Comparison of ENCODE assay signal across 22 mouse cellular contexts in genomic region chr13:78168166-78168565, GRCm38 (mm10). TPM values are rescaled to one million over a fixed set of nuclear protein-coding genes. Genes with fewer than 3 reads are reported as not detected.
A peak's percentile ranks its signal among the peaks of the same experiment; 100 is the strongest.
DNase-seq lines count a peak whose midpoint lies in the region; ATAC-seq and TF ChIP-seq lines count a peak whose summit lies in the region.
"Had no signal": no experiment of that assay in that cellular context is flagged by ENCODE, and none has a peak within 500 bp of the region (broad histone marks: within the 10 kb centered on the region; RNA-seq: fewer than 3 reads in every experiment).

No protein-coding gene starts in this region.

- TF ChIP-seq POLR2A in brain, embryonic 14.5 days (IDR thresholded peaks at IDR 0.05; ENCODE audit: borderline replicate concordance, extremely low read depth, insufficient read depth, insufficient read length, poor library complexity, severe bottlenecking): no peak

- H3K27ac ChIP-seq in midbrain, embryonic 10.5 days (replicated peaks): peak overlapping the region; percentile 90; the same call in 1 of the 2 replicates
- H3K27ac ChIP-seq in midbrain, embryonic 14.5 days (replicated peaks; ENCODE audit: low read depth, low read length): no peak overlapping the region
- no peak overlapping the region for H3K27ac ChIP-seq in forebrain, postnatal 0 days (ENCODE audit: low read depth, low read length)
- H3K27ac ChIP-seq: heart, adult 2 months; heart, embryonic 13.5 days; layer of hippocampus, adult 2 months; macrophage; stomach, postnatal 0 days had no signal

- no peaks in the 10 kb centered on the region for H3K9me3 ChIP-seq in midbrain, embryonic 10.5 days (replicated peaks)
- H3K9me3 ChIP-seq in midbrain, embryonic 14.5 days (ENCODE audit: control insufficient read depth, low read length): no peaks in the 10 kb centered on the region
- H3K9me3 ChIP-seq in forebrain, postnatal 0 days (ENCODE audit: low read length): no peaks in the 10 kb centered on the region
- H3K9me3 ChIP-seq: heart, embryonic 13.5 days had no signal

- TF ChIP-seq CTCF in brain, embryonic 14.5 days (IDR thresholded peaks at IDR 0.05; ENCODE audit: borderline replicate concordance, extremely low read depth, insufficient read depth, insufficient read length): no peak
- TF ChIP-seq CTCF in forebrain, postnatal 0 days (IDR thresholded peaks at IDR 0.05; ENCODE audit: low read depth): no peak

- no peak overlapping the region for H3K9ac ChIP-seq in midbrain, embryonic 14.5 days (replicated peaks; ENCODE audit: low read length)
- no peak overlapping the region for H3K9ac ChIP-seq in forebrain, postnatal 0 days
- H3K9ac ChIP-seq: heart, embryonic 13.5 days; liver, postnatal 0 days had no signal

- ATAC-seq in midbrain, embryonic 14.5 days (ENCODE audit: low FRiP score, low TSS enrichment): no peak
- ATAC-seq in forebrain, postnatal 0 days: no peak
- ATAC-seq: intestine, postnatal 0 days; liver, postnatal 0 days; lung, postnatal 0 days had no signal

- WGBS in midbrain, embryonic 10.5 days: 22% methylated on average over 4 of the region's 4 CpGs
- WGBS in midbrain, embryonic 14.5 days: 17% methylated on average over 4 of the region's 4 CpGs
- 21% methylated on average over 4 of the region's 4 CpGs for WGBS in forebrain, postnatal 0 days

- H3K27me3 ChIP-seq in midbrain, embryonic 10.5 days (ENCODE audit: low read depth, poor library complexity, severe bottlenecking): peaks cover 93% of the 10 kb centered on the region
- peaks cover 67% of the 10 kb centered on the region for H3K27me3 ChIP-seq in midbrain, embryonic 14.5 days (ENCODE audit: control insufficient read depth, insufficient read depth, low read length)
- H3K27me3 ChIP-seq in forebrain, postnatal 0 days (ENCODE audit: insufficient read depth, low read length): peaks cover 11% of the 10 kb centered on the region

- no peaks in the 10 kb centered on the region for H3K36me3 ChIP-seq in midbrain, embryonic 10.5 days
- H3K36me3 ChIP-seq in midbrain, embryonic 14.5 days (ENCODE audit: control insufficient read depth, insufficient read depth, low read length): no peaks in the 10 kb centered on the region
- no peaks in the 10 kb centered on the region for H3K36me3 ChIP-seq in forebrain, postnatal 0 days (ENCODE audit: insufficient read depth)
- H3K36me3 ChIP-seq: heart, embryonic 13.5 days had no signal

- peaks cover 84% of the 10 kb centered on the region for H3K4me1 ChIP-seq in midbrain, embryonic 10.5 days
- H3K4me1 ChIP-seq in midbrain, embryonic 14.5 days (ENCODE audit: control insufficient read depth, insufficient read depth, low read length): no peaks in the 10 kb centered on the region
- H3K4me1 ChIP-seq in forebrain, postnatal 0 days (ENCODE audit: insufficient read depth): no peaks in the 10 kb centered on the region

- DNase-seq in midbrain, embryonic 10.5 days (ENCODE audit: low spot score): no peak
- DNase-seq in midbrain, embryonic 14.5 days: no peak
- DNase-seq in brain, embryonic 14.5 days (ENCODE audit: low read depth): peak; percentile 88
- peak; percentile 51 for DNase-seq in embryo, embryonic 11 days
- peak; percentile 39 for DNase-seq in forebrain, postnatal 0 days
- DNase-seq in urinary bladder, postnatal 14 days (ENCODE audit: low spot score): no peak
- no peak for DNase-seq in thymus, postnatal 36 days
- DNase-seq: adrenal gland, adult 8-10 months; cerebellum, adult 18-20 months; cerebellum, postnatal 36 days; gastrocnemius, postnatal 36 days; heart, adult 2 months; heart, postnatal 14 days; kidney, postnatal 25 days; layer of hippocampus, postnatal 36 days; liver, postnatal 0 days had no signal

- H3K4me3 ChIP-seq in midbrain, embryonic 10.5 days: no peak overlapping the region
- no peak overlapping the region for H3K4me3 ChIP-seq in midbrain, embryonic 14.5 days (replicated peaks; ENCODE audit: low read depth, low read length)
- H3K4me3 ChIP-seq in forebrain, postnatal 0 days (ENCODE audit: low read depth, low read length): no peak overlapping the region
- H3K4me3 ChIP-seq: heart, adult 2 months; heart, embryonic 13.5 days; layer of hippocampus, adult 2 months had no signal

- no peak overlapping the region for H3K4me2 ChIP-seq in midbrain, embryonic 14.5 days (ENCODE audit: low read length)
- H3K4me2 ChIP-seq in forebrain, postnatal 0 days (ENCODE audit: low read depth): no peak overlapping the region
- H3K4me2 ChIP-seq: heart, embryonic 13.5 days had no signal

RNA-seq across cellular contexts. Expression of gene Nr2f1, which starts 31.4 kb away (rescaled TPM):
- polyA plus RNA-seq in midbrain, embryonic 10.5 days (2016; fragmentation: Nextera tagmentation; extraction: Ambion mirVana): 53.1 and 57.4 TPM in 2 replicates
- polyA plus RNA-seq in midbrain, embryonic 14.5 days (2014; fragmentation: Nextera tagmentation; extraction: Ambion mirVana): 67.5 and 72.4 TPM in 2 replicates
- polyA plus RNA-seq in brain, embryonic 14.5 days (2012; rRNA removed): 465 and 624 TPM in 2 replicates
- total RNA-seq in forebrain, postnatal 0 days (2014; rRNA removed): 161 and 250 TPM in 2 replicates
- 72.9 and 89.1 TPM in 2 replicates for polyA plus RNA-seq in forebrain, postnatal 0 days (2015; fragmentation: Nextera tagmentation; extraction: Ambion mirVana)
- polyA plus RNA-seq: macrophage had no signal

Comparison
In these comparisons a context has a peak if more than half of its experiments do, and no peak if none do; other contexts are left out.
1. DNase-seq: peak in brain, embryonic 14.5 days (single experiment), embryo, embryonic 11 days (single experiment) and forebrain, postnatal 0 days (single experiment); none in midbrain, embryonic 10.5 days (single experiment), midbrain, embryonic 14.5 days (single experiment), urinary bladder, postnatal 14 days (single experiment) and thymus, postnatal 36 days (0 of 2).